Mouse (Mus musculus) heart, postnatal 0 days (tissue): ENCODE results near the gene Hoxb6. TPM values are rescaled to one million over a fixed set of nuclear protein-coding genes. Genes with fewer than 3 reads are reported as not detected.

Experiments
- ATAC-seq: fragments of 200-750 bp; cut with Nextera tagmentation; 2 replicates; pipeline ENCODE4 v1.8.0; 2017; ENCODE audit warnings: low read depth, moderate number of reproducible peaks, moderate library complexity; ENCODE audit not compliant: insufficient read depth
- DNase-seq: peaks from one replicate; pipeline ENCODE4 v3.0.0-alpha.2; 2016; ENCODE audit warnings: low spot score
- H3K27ac ChIP-seq: fragments of 300-500 bp; sonication (generic); 2 replicates; pipeline ENCODE4 v1.5.1; 2014; ENCODE audit warnings: low read depth, mild to moderate bottlenecking
- H3K27me3 ChIP-seq: fragments of 300-500 bp; sonication (generic); 2 replicates; pipeline ENCODE4 v1.6.1; 2014; ENCODE audit warnings: low read length, mixed read lengths; ENCODE audit not compliant: control insufficient read depth, insufficient read depth
- H3K36me3 ChIP-seq: fragments of 300-500 bp; sonication (generic); replicated peaks from 2 replicates; pipeline ENCODE4 v1.6.1; 2014; ENCODE audit warnings: low read length, mixed read lengths; ENCODE audit not compliant: control insufficient read depth, insufficient read depth
- H3K4me1 ChIP-seq: fragments of 300-500 bp; sonication (generic); 2 replicates; pipeline ENCODE4 v1.6.1; 2014; ENCODE audit warnings: antibody characterized with exemption; ENCODE audit not compliant: control insufficient read depth, insufficient read depth
- H3K4me2 ChIP-seq: fragments of 300-500 bp; sonication (generic); 2 replicates; pipeline ENCODE4 v1.6.1; 2014; ENCODE audit warnings: low read depth, mild to moderate bottlenecking, low read length, moderate library complexity
- H3K4me3 ChIP-seq: fragments of 300-500 bp; sonication (generic); 2 replicates; pipeline ENCODE4 v1.5.1; 2014; ENCODE audit warnings: low read depth, low read length
- H3K9ac ChIP-seq: fragments of 300-500 bp; sonication (generic); replicated peaks from 2 replicates; pipeline ENCODE4 v1.6.1; 2014; ENCODE audit warnings: low read depth, low read length, mixed read lengths
- H3K9me3 ChIP-seq: fragments of 300-500 bp; sonication (generic); replicated peaks from 2 replicates; pipeline ENCODE4 v1.6.1; 2016; ENCODE audit warnings: low read length; ENCODE audit not compliant: control insufficient read depth
- CTCF ChIP-seq: IDR thresholded peaks from 2 replicates; pipeline ENCODE4 v1.5.1; 2016; ENCODE audit warnings: antibody characterized with exemption, control low read depth, low read depth
- EP300 ChIP-seq: IDR thresholded peaks from 2 replicates; pipeline ENCODE4 v1.6.1; 2016; ENCODE audit warnings: antibody characterized with exemption, low read depth
- WGBS: fragments of 180-500 bp; shearing (Covaris S2); extraction: QIAGEN DNeasy Blood & Tissue Kit; methylation state at CpG from one replicate; pipeline ENCODE4 v1.1.7; 2014; 5-methylcytosine and 5-hydroxymethylcytosine counted together
- polyA plus RNA-seq: library from polyadenylated mRNA; unstranded; fragments of >200 nt; fragmentation: Nextera tagmentation; extraction: Ambion mirVana; gene quantifications from 2 replicates; pipeline ENCODE4 v1.2.1, GENCODE M21; 2015
- total RNA-seq: library from RNA; depleted of rRNA; stranded (reverse); fragments of >200 nt; gene quantifications from 2 replicates; pipeline ENCODE4 v1.2.3, GENCODE M21; 2014; ENCODE audit warnings: low replicate concordance; rRNA removed

Hoxb6 gene
- total RNA-seq (not detected in 2 replicates), polyA plus RNA-seq (not detected in 2 replicates)

DNA sequence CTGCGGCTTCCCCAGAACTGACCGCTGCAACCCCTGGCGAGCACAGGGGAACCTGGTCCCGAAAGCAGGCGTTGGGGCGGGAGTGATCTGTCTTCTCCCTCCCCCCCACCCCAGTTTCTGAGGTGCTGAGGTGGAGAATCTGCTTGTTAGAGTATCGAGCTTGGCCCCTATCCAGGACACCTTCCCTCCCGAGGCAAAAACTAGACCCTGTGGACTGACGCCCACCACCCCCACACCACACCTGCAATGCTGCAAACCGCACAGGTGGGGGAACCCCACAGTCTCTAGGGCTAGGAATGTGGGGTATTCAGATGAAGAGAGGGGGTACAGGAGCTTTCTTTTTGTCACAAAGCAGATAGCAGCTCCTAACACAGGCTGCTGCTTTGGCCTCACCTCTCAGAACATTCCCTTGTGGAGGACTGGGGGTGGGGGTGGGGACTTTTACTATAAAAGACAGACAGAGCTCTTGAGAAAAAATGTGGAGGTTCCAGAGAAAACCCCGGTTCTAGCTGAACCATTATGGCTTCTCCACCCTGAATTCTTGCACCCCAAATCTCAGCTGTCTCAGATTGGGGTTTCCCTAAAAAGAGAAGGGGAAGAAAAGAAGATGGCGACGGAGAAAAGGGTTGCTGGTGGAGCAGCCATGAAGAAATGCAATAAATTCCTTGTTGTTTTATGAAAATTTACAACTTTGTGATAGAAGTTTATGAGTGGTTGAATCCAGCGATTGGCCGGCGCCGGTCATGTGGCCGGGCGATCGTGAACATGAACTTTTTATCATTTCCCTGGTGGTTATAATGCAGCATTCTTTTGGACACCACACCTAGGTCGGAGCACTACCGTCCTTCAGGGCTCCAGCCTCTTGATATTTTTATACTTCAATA is at the start of gene Hoxb6:
Gene Hoxb6 (plus strand): TSS at position 796 of the 884 bp plus-strand sequence.
- ATAC-seq (no peak), DNase-seq (no peak)
- no peaks in the 10 kb centered on the region for H3K9me3 ChIP-seq
- no peak within 1 kb of the TSS for H3K9ac ChIP-seq
- no peak within 1 kb of the TSS for H3K27ac ChIP-seq
- no peak for TF ChIP-seq CTCF
- no peak for TF ChIP-seq EP300
- peaks cover 100% of the 10 kb centered on the region for H3K27me3 ChIP-seq
- no peaks in the 10 kb centered on the region for H3K4me1 ChIP-seq
- H3K4me2 ChIP-seq: no peak within 1 kb of the TSS
- H3K36me3 ChIP-seq: no peaks in the 10 kb centered on the region
- H3K4me3 ChIP-seq: peak within 1 kb of the TSS; percentile 1; the same call in 1 of the 2 replicates
- WGBS: 5% methylated on average over 22 of the region's 22 CpGs

DNA sequence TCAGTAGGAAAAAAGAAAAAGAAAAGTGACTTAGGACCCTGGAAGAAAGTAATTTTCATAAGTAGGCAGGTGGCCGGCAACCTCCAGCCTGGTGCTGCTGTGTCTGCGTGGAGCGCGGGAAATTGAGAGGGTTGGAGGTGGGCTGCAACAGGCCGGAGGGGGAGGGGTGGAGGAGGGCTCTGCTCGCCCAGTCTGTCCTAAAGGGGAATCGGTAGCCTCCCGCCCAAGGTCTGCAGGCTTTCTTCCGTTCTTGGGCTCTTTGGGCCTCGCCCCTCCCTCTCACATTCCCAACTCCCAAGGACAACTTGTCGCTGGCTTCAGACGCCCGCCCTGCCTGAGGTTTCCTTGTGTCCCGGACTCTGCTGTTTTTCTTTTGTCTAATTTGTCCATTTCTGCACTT is 41.4 kb upstream of the Hoxb6 start:
- Histone ChIP-seq H3K36me3 (no peaks in the 10 kb centered on the region), H3K4me3 (no peak overlapping the region), H3K27ac (no peak overlapping the region), H3K9ac (no peak overlapping the region), H3K4me2 (no peak overlapping the region), H3K27me3 (peaks cover 96% of the 10 kb centered on the region), H3K4me1 (no peaks in the 10 kb centered on the region), H3K9me3 (no peaks in the 10 kb centered on the region)
- ATAC-seq (no peak), DNase-seq (no peak)
- TF ChIP-seq CTCF: no peak
- no peak for TF ChIP-seq EP300
- WGBS: 3% methylated on average over 14 of the region's 14 CpGs

DNA sequence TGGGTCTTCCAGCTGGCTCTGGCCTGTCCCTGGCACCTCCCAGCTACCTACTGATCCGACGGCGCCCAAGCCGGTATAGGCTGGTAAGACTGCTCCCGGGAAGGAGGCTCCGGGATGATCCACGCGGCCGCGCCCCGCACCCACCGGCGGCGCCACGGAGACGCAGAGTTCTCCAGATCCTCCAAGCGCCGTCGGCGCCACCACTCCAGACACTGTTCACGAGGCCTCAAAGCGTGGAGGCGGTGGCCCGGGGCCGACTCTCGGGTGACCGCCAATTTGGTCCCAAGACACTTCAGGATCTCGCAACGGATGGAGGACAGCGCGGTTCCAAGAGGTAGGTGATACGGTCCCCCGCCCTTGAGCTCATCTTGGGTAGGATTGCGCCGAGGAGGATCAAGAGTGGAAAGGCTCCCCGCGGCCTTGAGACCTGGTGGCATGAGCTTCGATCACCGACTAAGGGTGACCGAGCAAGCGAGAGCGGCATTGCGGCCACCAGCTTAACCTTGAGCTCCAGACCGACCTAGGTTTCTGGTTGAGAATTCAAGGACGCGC is 40.7 kb upstream of the Hoxb6 start:
- Histone ChIP-seq H3K36me3 (no peaks in the 10 kb centered on the region), H3K4me1 (no peaks in the 10 kb centered on the region), H3K4me2 (no peak overlapping the region), H3K4me3 (no peak overlapping the region), H3K9ac (no peak overlapping the region), H3K9me3 (no peaks in the 10 kb centered on the region), H3K27me3 (peaks cover 96% of the 10 kb centered on the region), H3K27ac (no peak overlapping the region)
- 2% methylated on average over 46 of the region's 46 CpGs for WGBS
- DNase-seq (no peak), ATAC-seq (no peak)
- TF ChIP-seq EP300 (no peak), CTCF (no peak)

DNA sequence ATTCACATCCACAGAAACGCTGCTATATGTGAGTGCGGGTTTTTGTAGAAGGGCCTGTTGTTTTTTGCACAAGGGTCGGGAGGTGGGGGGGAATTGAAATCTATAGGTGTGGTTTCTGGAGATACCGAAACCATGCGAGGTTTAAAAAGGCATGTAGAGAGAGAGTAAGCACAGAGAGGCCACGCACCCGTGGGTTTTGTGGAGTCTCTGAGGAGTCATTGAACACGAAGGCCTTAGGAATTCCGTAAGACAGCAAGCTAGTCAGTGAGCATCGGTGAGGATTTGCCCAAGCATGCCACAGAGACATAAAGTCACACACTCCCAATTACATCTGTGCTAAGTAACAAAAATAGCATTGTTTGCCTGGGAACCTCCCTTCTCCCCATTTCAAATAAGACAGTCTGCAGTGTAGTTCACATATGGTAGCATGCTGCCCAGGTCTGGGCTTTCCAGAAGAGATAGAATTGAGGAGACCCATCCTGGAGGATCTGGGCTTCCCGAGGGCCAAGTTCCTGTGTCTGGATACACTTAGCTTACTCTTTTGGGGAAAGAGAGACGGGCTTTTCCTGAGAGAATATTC is 39.6 kb upstream of the Hoxb6 start:
- Histone ChIP-seq H3K9me3 (no peaks in the 10 kb centered on the region), H3K27me3 (peaks cover 98% of the 10 kb centered on the region), H3K4me3 (no peak overlapping the region), H3K36me3 (no peaks in the 10 kb centered on the region), H3K9ac (no peak overlapping the region), H3K4me2 (no peak overlapping the region), H3K4me1 (no peaks in the 10 kb centered on the region), H3K27ac (no peak overlapping the region)
- no peak for DNase-seq
- 5% methylated on average over 12 of the region's 12 CpGs for WGBS
- no peak for ATAC-seq
- TF ChIP-seq EP300 (no peak), CTCF (no peak)

DNA sequence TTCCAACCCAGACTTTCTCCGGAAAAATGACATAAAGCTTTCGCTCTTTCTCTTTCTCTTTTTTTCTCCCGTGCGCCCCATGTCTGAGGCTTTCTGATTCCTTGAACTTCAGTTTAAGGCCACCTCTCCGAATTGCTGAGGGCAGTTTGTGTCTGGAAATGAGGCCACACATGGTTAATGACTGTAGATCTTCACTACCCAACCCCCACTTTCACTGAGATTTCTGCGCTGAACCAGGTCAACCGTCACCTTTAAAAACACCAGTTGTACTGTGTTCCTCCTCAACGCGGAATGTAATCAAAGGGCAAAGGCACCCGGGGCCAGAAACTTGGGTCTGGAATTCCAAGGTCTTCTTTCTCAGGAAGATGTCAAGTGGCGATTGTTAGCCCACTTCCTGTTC is 38.1 kb upstream of the Hoxb6 start:
- Histone ChIP-seq H3K27me3 (peaks cover 100% of the 10 kb centered on the region), H3K9ac (no peak overlapping the region), H3K27ac (no peak overlapping the region), H3K4me1 (no peaks in the 10 kb centered on the region), H3K9me3 (no peaks in the 10 kb centered on the region), H3K4me2 (no peak overlapping the region), H3K4me3 (no peak overlapping the region), H3K36me3 (no peaks in the 10 kb centered on the region)
- no peak for DNase-seq
- TF ChIP-seq CTCF (no peak), EP300 (no peak)
- 2% methylated on average over 11 of the region's 11 CpGs for WGBS
- no peak for ATAC-seq
